Mouse (Mus musculus): Measurements from ENCODE around the gene Tcaim. TPM values are rescaled to one million over a fixed set of nuclear protein-coding genes. Genes with fewer than 3 reads are reported as not detected.
"Not testable (repeated sequence)": the region's sequence is repeated elsewhere in the genome, so short reads cannot be mapped to it uniquely, and the experiment has no call there.

Gene Tcaim
- polyA plus RNA-seq, 1 experiment from 2014 or later = 3.7 TPM

DNA sequence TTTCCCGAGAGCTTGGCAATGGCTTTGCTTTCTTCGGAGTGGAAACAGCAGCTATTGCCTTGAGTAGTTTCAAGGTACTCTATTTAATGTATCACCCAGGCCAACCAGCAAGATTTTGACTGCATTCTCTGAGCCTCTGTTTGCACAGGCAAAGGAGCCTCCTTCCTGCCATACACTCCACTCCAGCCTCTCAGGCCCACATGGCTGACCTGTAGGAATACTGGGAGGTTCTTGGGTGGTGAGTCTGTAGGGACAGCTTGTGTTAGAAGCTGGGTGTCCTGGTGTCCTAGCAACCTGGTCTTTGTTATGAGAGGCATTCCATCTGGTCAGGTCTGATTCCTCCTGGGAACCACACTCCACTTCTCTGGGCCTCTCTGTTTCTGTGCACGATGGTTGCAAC is 38.4 kb downstream of the Tcaim start, which contains the start of gene Gm35549:
Gm35549 (minus strand) TSS at position 276 of the 400 bp plus-strand sequence.
- Histone ChIP-seq H3K9ac (replicated peaks) (no peak within 1 kb of the TSS), H3K9me3 (ENCODE audit: low read length) (0 out of 2 replicates have a peak, but pooled peaks cover 2% of the 10 kb centered on the region), H3K36me3 (replicated peaks; ENCODE audit: insufficient read depth, low read length) (no peaks in the 10 kb centered on the region), H3K27ac (ENCODE audit: low read depth) (no peak within 1 kb of the TSS), H3K27me3 (ENCODE audit: insufficient read depth, low read length) (no peaks in the 10 kb centered on the region), H3K4me2 (ENCODE audit: low read depth, low read length) (no peak within 1 kb of the TSS), H3K4me3 (ENCODE audit: low read depth, low read length) (no peak within 1 kb of the TSS), H3K4me1 (ENCODE audit: insufficient read depth) (no peaks in the 10 kb centered on the region)
- DNase-seq = no peak
- TF ChIP-seq EP300 (IDR thresholded peaks at IDR 0.05; ENCODE audit: low read depth) (no peak), CTCF (IDR thresholded peaks at IDR 0.05; ENCODE audit: low read depth) (no peak)
- no peak for ATAC-seq
- 81% methylated on average over 3 of the region's 3 CpGs for WGBS (ENCODE audit: insufficient replicate concordance)

- DNase-seq (no peak), ATAC-seq (no peak)
- no peak overlapping the region for H3K27ac ChIP-seq (ENCODE audit: low read depth)
- H3K36me3 ChIP-seq (replicated peaks; ENCODE audit: insufficient read depth, low read length) = 0 out of 2 replicates have a peak, but pooled peaks cover 7% of the 10 kb centered on the region
- no peaks in the 10 kb centered on the region for H3K27me3 ChIP-seq (ENCODE audit: insufficient read depth, low read length)
- no peaks in the 10 kb centered on the region for H3K4me1 ChIP-seq (ENCODE audit: insufficient read depth)
- H3K4me2 ChIP-seq (ENCODE audit: low read depth, low read length) = no peak overlapping the region
- peaks cover 10% of the 10 kb centered on the region for H3K9me3 ChIP-seq (ENCODE audit: low read length)
- 64% methylated on average over 3 of the region's 3 CpGs for WGBS (ENCODE audit: insufficient replicate concordance)
- no peak overlapping the region for H3K9ac ChIP-seq (replicated peaks)
- no peak overlapping the region for H3K4me3 ChIP-seq (ENCODE audit: low read depth, low read length)
- no peak for TF ChIP-seq EP300 (IDR thresholded peaks at IDR 0.05; ENCODE audit: low read depth)
- no peak for TF ChIP-seq CTCF (IDR thresholded peaks at IDR 0.05; ENCODE audit: low read depth)
Measured at GRCm38 (mm10) chr9:122845621-122846020, 40.3 kb downstream of the Tcaim start.

GRCm38 (mm10) chr9:122846156-122846555 is 40.8 kb downstream of the Tcaim start:
- H3K4me2 ChIP-seq (ENCODE audit: low read depth, low read length) = no peak overlapping the region
- H3K9me3 ChIP-seq (ENCODE audit: low read length) = peaks cover 10% of the 10 kb centered on the region
- ATAC-seq = no peak
- H3K27ac ChIP-seq (ENCODE audit: low read depth) = no peak overlapping the region
- H3K4me1 ChIP-seq (ENCODE audit: insufficient read depth) = no peaks in the 10 kb centered on the region
- TF ChIP-seq CTCF (IDR thresholded peaks at IDR 0.05; ENCODE audit: low read depth) (no peak), EP300 (IDR thresholded peaks at IDR 0.05; ENCODE audit: low read depth) (no peak)
- 0 out of 2 replicates have a peak, but pooled peaks cover 9% of the 10 kb centered on the region for H3K36me3 ChIP-seq (replicated peaks; ENCODE audit: insufficient read depth, low read length)
- no peak overlapping the region for H3K4me3 ChIP-seq (ENCODE audit: low read depth, low read length)
- H3K9ac ChIP-seq (replicated peaks) = no peak overlapping the region
- DNase-seq = no peak
- no peaks in the 10 kb centered on the region for H3K27me3 ChIP-seq (ENCODE audit: insufficient read depth, low read length)

- not testable (repeated sequence) for H3K9ac ChIP-seq (replicated peaks); H3K27me3 ChIP-seq (ENCODE audit: insufficient read depth, low read length); H3K4me1 ChIP-seq (ENCODE audit: insufficient read depth); H3K4me2 ChIP-seq (ENCODE audit: low read depth, low read length); H3K4me3 ChIP-seq (ENCODE audit: low read depth, low read length); H3K27ac ChIP-seq (ENCODE audit: low read depth); DNase-seq; ATAC-seq
- Histone ChIP-seq H3K36me3 (replicated peaks; ENCODE audit: insufficient read depth, low read length) (peaks cover 25% of the 10 kb centered on the region), H3K9me3 (ENCODE audit: low read length) (peaks cover 15% of the 10 kb centered on the region)
- 80% methylated on average over 5 of the region's 8 CpGs for WGBS (ENCODE audit: insufficient replicate concordance)
Measured at GRCm38 (mm10) chr9:122847811-122848311, 42.5 kb downstream of the Tcaim start.

GRCm38 (mm10) chr9:122854526-122854925 is 49.2 kb downstream of the Tcaim start:
- peaks cover 42% of the 10 kb centered on the region for H3K9me3 ChIP-seq (ENCODE audit: low read length)
- no peak for TF ChIP-seq EP300 (IDR thresholded peaks at IDR 0.05; ENCODE audit: low read depth)
- no peak for TF ChIP-seq CTCF (IDR thresholded peaks at IDR 0.05; ENCODE audit: low read depth)
- no peaks in the 10 kb centered on the region for H3K27me3 ChIP-seq (ENCODE audit: insufficient read depth, low read length)
- ATAC-seq (no peak), DNase-seq (no peak)
- H3K9ac ChIP-seq (replicated peaks) = no peak overlapping the region
- WGBS (ENCODE audit: insufficient replicate concordance) = 91% methylated on average over 7 of the region's 7 CpGs
- peaks cover 83% of the 10 kb centered on the region for H3K36me3 ChIP-seq (replicated peaks; ENCODE audit: insufficient read depth, low read length)
- H3K4me3 ChIP-seq (ENCODE audit: low read depth, low read length) = no peak overlapping the region
- no peak overlapping the region for H3K4me2 ChIP-seq (ENCODE audit: low read depth, low read length)
- H3K27ac ChIP-seq (ENCODE audit: low read depth) = no peak overlapping the region
- H3K4me1 ChIP-seq (ENCODE audit: insufficient read depth) = no peaks in the 10 kb centered on the region

- peaks cover 87% of the 10 kb centered on the region for H3K36me3 ChIP-seq (replicated peaks; ENCODE audit: insufficient read depth, low read length)
- H3K4me2 ChIP-seq (ENCODE audit: low read depth, low read length); H3K27ac ChIP-seq (ENCODE audit: low read depth); H3K27me3 ChIP-seq (ENCODE audit: insufficient read depth, low read length); H3K4me1 ChIP-seq (ENCODE audit: insufficient read depth); H3K4me3 ChIP-seq (ENCODE audit: low read depth, low read length); ATAC-seq; H3K9ac ChIP-seq (replicated peaks); DNase-seq: not testable (repeated sequence)
- H3K9me3 ChIP-seq (ENCODE audit: low read length) = peaks cover 46% of the 10 kb centered on the region
- 78% methylated on average over 2 of the region's 7 CpGs for WGBS (ENCODE audit: insufficient replicate concordance)
Measured at GRCm38 (mm10) chr9:122855141-122855540, 49.8 kb downstream of the Tcaim start.

DNA sequence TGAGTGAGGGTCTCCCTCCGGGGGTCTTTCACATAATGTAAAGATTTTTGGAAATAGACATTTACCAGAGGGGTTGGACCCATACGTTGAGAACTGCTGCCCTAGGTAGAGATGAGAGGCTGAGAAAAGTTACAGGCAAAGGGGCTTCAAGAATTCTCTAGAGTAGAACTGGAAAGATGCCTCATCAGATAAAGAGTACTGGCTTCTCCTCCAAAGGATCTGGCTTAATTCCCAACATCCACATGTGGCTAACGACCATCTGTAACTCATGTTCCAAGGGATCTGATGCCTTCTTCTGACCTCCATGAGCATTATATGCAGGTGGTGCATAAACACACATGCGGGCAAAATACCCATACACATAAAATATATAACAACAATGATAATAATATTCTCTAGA is 50.3 kb downstream of the Tcaim start:
- Histone ChIP-seq H3K9me3 (ENCODE audit: low read length) (peaks cover 46% of the 10 kb centered on the region), H3K9ac (replicated peaks) (no peak overlapping the region), H3K4me2 (ENCODE audit: low read depth, low read length) (no peak overlapping the region), H3K4me1 (ENCODE audit: insufficient read depth) (no peaks in the 10 kb centered on the region), H3K27me3 (ENCODE audit: insufficient read depth, low read length) (no peaks in the 10 kb centered on the region), H3K36me3 (replicated peaks; ENCODE audit: insufficient read depth, low read length) (peaks cover 86% of the 10 kb centered on the region), H3K4me3 (ENCODE audit: low read depth, low read length) (no peak overlapping the region), H3K27ac (ENCODE audit: low read depth) (no peak overlapping the region)
- whole genome bisulfite sequencing (ENCODE audit: insufficient replicate concordance) = 91% methylated on average over 4 of the region's 4 CpGs
- TF ChIP-seq EP300 (IDR thresholded peaks at IDR 0.05; ENCODE audit: low read depth) = no peak
- no peak for TF ChIP-seq CTCF (IDR thresholded peaks at IDR 0.05; ENCODE audit: low read depth)
- DNase-seq (no peak), ATAC-seq (no peak)

All from liver, postnatal 0 days (tissue).